Mouse (Mus musculus) MEL (cell line): ENCODE measurements at regions not wholly inside any gene's neighbourhood (a gene's known extent, or its start where the extent isn't known, plus 50 kb on each side); places are given as distances from the start of the nearest gene placed in this dataset.

ENCODE experiments used
- MYC ChIP-seq: IDR thresholded peaks from 2 replicates; pipeline ENCODE4 v1.6.1; 2011; ENCODE audit warnings: low read depth, mild to moderate bottlenecking, low read length, improper control_type of control experiment, moderate library complexity
- TBP ChIP-seq: IDR thresholded peaks from 2 replicates; pipeline ENCODE4 v1.8.0; 2011; ENCODE audit warnings: low read depth, low read length, improper control_type of control experiment

- TF ChIP-seq MYC (no peak), TBP (no peak)
These were observed 498.7 kb upstream of the N6amt1 start for GRCm38 (mm10) chr16:86855312-86855711.
